Mouse (Mus musculus): Measurements from ENCODE around the gene Fam178b. TPM values are rescaled to one million over a fixed set of nuclear protein-coding genes. Genes with fewer than 3 reads are reported as not detected.

The Fam178b gene
- polyA plus RNA-seq, 1 experiment from 2014 or later: 0.28 TPM

DNA sequence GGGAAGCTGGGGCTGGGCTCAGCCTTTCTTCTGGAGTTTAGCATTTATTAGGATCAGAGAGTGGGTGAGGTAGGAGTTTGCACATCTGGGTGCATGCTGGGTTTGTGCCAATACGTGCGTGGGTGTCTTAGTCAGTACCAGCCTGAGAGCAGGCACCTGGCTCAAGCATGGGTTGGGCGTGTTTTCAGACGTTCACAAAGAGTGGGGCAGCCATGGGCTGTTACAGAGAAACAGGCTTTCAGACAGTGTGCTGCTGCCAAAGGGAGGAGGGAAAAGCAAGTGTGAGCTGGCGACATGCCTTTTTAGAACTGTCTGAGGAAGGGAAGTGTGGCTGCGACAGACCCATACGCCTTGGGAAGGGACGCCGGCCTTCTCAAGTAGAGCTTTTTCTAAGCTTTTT is 79.6 kb downstream of the Fam178b start:
- no peaks in the 10 kb centered on the region for H3K4me1 ChIP-seq (ENCODE audit: control insufficient read depth, insufficient read depth, low read depth, low read length)
- no peaks in the 10 kb centered on the region for H3K9me3 ChIP-seq (ENCODE audit: control insufficient read depth, low read length)
- ATAC-seq: peak; percentile 77
- no peaks in the 10 kb centered on the region for H3K27me3 ChIP-seq (replicated peaks; ENCODE audit: control insufficient read depth, insufficient read depth, low read length)
- H3K27ac ChIP-seq (ENCODE audit: low read depth, low read length): no peak overlapping the region
- no peaks in the 10 kb centered on the region for H3K36me3 ChIP-seq (ENCODE audit: control insufficient read depth, insufficient read depth, low read length)
- H3K4me2 ChIP-seq (ENCODE audit: low read length): no peak overlapping the region
- WGBS: 49% methylated on average over 9 of the region's 9 CpGs
- H3K4me3 ChIP-seq (ENCODE audit: low read length): no peak overlapping the region
- no peak overlapping the region for H3K9ac ChIP-seq (ENCODE audit: low read depth, low read length)

DNA sequence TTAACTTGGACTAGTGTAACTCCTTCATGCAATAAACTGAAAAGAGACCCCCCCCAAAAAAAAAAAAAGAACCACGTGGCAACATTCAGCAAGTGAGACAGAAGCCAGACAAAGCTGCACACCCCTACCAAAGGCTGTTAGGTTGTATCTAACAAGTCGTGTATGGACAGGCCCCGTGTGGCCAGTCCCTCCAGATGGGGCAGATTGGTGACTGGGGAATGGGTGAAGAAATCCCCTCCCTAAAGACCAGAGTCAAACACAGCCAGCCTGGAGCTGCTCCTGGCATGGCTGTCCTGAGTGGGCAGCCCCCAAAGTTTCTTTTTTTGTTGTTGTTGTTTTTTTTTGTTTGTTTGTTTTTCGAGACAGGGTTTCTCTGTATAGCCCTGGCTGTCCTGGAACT is 80.7 kb downstream of the Fam178b start:
- ATAC-seq: no peak
- no peak overlapping the region for H3K27ac ChIP-seq (ENCODE audit: low read depth, low read length)
- H3K36me3 ChIP-seq (ENCODE audit: control insufficient read depth, insufficient read depth, low read length): no peaks in the 10 kb centered on the region
- no peak overlapping the region for H3K4me2 ChIP-seq (ENCODE audit: low read length)
- no peak overlapping the region for H3K9ac ChIP-seq (ENCODE audit: low read depth, low read length)
- 75% methylated on average over 4 of the region's 4 CpGs for WGBS
- H3K9me3 ChIP-seq (ENCODE audit: control insufficient read depth, low read length): no peaks in the 10 kb centered on the region
- no peaks in the 10 kb centered on the region for H3K27me3 ChIP-seq (replicated peaks; ENCODE audit: control insufficient read depth, insufficient read depth, low read length)
- no peak overlapping the region for H3K4me3 ChIP-seq (ENCODE audit: low read length)
- H3K4me1 ChIP-seq (ENCODE audit: control insufficient read depth, insufficient read depth, low read depth, low read length): no peaks in the 10 kb centered on the region

DNA sequence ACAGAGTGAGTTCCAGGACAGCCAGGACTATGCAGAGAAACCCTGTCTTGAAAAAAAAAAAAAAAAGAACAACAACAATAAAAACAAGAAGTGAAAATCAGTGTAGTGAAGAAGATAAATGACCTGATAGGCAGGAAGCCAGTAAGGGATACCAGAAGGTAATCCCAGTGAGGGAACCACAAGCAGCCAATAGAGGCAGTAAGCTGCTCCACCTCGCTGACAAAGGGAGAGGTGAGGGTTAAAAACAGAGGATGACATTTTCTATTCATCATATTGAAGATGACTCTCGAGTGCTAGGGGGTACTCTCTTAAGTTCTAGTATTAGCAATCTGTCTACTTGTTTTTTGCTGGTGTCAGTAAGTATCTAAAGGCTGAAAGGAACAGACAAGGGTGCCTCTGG is 84.6 kb downstream of the Fam178b start:
- Histone ChIP-seq H3K27me3 (replicated peaks; ENCODE audit: control insufficient read depth, insufficient read depth, low read length) (no peaks in the 10 kb centered on the region), H3K4me2 (ENCODE audit: low read length) (no peak overlapping the region), H3K9ac (ENCODE audit: low read depth, low read length) (no peak overlapping the region), H3K36me3 (ENCODE audit: control insufficient read depth, insufficient read depth, low read length) (no peaks in the 10 kb centered on the region), H3K4me1 (ENCODE audit: control insufficient read depth, insufficient read depth, low read depth, low read length) (peaks cover 7% of the 10 kb centered on the region), H3K9me3 (ENCODE audit: control insufficient read depth, low read length) (no peaks in the 10 kb centered on the region), H3K4me3 (ENCODE audit: low read length) (no peak overlapping the region), H3K27ac (ENCODE audit: low read depth, low read length) (no peak overlapping the region)
- 72% methylated on average over 2 of the region's 2 CpGs for WGBS
- no peak for ATAC-seq

DNA sequence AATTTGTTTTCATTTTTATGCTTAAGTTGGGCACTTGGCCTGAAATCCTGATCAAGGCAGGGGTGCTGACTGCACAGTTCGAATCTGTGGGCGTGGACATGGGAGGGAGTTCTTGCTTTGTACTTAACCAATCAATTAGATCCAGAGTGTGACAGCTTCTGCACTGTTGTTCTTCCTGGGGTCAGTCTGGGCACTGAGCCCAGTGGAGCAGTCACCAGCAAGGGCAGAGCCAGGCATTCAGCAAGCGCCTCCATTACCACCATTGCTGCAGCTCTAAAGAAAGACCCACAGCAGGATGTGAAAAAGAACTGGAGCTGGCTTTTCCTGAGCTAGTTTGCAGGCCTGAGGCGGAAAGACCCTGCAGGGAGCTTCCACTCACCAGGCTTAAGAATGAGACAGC is 86.9 kb downstream of the Fam178b start:
- peaks cover 7% of the 10 kb centered on the region for H3K4me1 ChIP-seq (ENCODE audit: control insufficient read depth, insufficient read depth, low read depth, low read length)
- H3K4me3 ChIP-seq (ENCODE audit: low read length): no peak overlapping the region
- H3K36me3 ChIP-seq (ENCODE audit: control insufficient read depth, insufficient read depth, low read length): no peaks in the 10 kb centered on the region
- ATAC-seq: peak; percentile 92
- H3K27ac ChIP-seq (ENCODE audit: low read depth, low read length): peak overlapping the region; percentile 70
- no peaks in the 10 kb centered on the region for H3K9me3 ChIP-seq (ENCODE audit: control insufficient read depth, low read length)
- no peak overlapping the region for H3K9ac ChIP-seq (ENCODE audit: low read depth, low read length)
- H3K4me2 ChIP-seq (ENCODE audit: low read length): no peak overlapping the region
- H3K27me3 ChIP-seq (replicated peaks; ENCODE audit: control insufficient read depth, insufficient read depth, low read length): no peaks in the 10 kb centered on the region
- WGBS: 7% methylated on average over 4 of the region's 4 CpGs

DNA sequence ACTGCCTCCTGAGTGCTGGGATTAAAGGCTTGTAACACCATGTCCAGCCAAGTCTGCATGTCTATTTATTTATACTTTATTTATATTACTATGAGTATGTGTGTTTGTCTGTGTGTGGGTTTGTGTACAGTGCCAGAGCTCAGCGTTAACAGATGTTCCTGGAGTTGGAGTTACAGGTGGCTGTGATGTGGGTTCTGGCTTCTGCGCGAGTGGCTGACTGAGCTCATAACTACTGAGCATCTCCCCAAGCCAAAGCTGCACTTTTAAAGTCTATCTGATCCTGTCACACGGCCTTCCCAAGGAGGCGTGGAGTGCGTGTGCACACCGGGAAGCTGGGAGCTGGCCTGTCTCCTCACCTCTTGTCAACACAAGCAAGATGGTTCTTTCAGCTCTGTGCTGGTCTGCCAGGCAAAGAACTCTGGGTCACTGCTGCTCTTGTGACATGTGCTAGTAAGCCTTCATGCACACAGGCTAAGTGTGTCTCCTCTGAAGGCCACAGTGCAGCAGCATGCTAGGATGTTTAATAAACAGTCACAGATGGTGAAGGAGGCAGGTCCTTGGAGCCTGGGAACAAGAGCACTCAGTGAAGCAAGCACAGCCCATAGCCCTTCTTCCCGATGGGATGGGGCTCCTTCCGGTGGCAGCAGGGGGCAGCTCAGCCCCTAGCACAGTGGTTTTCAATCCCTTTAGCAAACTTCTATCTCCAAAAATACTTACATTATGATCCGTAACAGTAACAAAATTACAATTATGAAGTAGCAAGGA is 87.6 kb downstream of the Fam178b start:
- peaks cover 13% of the 10 kb centered on the region for H3K4me1 ChIP-seq (ENCODE audit: control insufficient read depth, insufficient read depth, low read depth, low read length)
- H3K27me3 ChIP-seq (replicated peaks; ENCODE audit: control insufficient read depth, insufficient read depth, low read length): no peaks in the 10 kb centered on the region
- 52% methylated on average over 10 of the region's 10 CpGs for WGBS
- no peaks in the 10 kb centered on the region for H3K36me3 ChIP-seq (ENCODE audit: control insufficient read depth, insufficient read depth, low read length)
- no peak overlapping the region for H3K4me2 ChIP-seq (ENCODE audit: low read length)
- H3K9ac ChIP-seq (ENCODE audit: low read depth, low read length): no peak overlapping the region
- H3K4me3 ChIP-seq (ENCODE audit: low read length): no peak overlapping the region
- no peaks in the 10 kb centered on the region for H3K9me3 ChIP-seq (ENCODE audit: control insufficient read depth, low read length)
- ATAC-seq: peak; percentile 62
- H3K27ac ChIP-seq (ENCODE audit: low read depth, low read length): peak overlapping the region; percentile 65

DNA sequence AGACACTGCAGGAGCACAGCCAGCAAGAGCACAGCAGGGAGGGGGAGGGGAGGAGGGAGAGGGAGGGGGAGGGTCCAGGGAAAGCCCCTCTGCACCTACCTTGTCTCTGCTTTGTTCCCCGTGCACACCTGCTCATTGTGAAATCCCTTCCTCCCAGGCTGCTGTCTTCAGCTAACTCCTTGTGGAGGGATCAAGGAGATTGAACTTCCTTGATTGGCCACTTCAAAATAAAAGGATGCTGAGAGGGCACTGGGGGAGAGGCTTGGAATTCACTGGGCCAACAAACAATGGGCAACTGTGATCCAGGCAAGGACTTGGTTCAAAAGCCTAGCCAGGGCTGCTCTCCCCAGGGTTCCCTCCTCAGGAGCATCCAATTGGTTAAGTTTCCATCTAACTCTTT is 89.9 kb downstream of the Fam178b start:
- H3K27ac ChIP-seq (ENCODE audit: low read depth, low read length): no peak overlapping the region
- no peaks in the 10 kb centered on the region for H3K36me3 ChIP-seq (ENCODE audit: control insufficient read depth, insufficient read depth, low read length)
- H3K4me1 ChIP-seq (ENCODE audit: control insufficient read depth, insufficient read depth, low read depth, low read length): peaks cover 35% of the 10 kb centered on the region
- no peak overlapping the region for H3K4me2 ChIP-seq (ENCODE audit: low read length)
- WGBS: 30% methylated on average over 1 of the region's 1 CpGs
- no peak overlapping the region for H3K4me3 ChIP-seq (ENCODE audit: low read length)
- no peaks in the 10 kb centered on the region for H3K27me3 ChIP-seq (replicated peaks; ENCODE audit: control insufficient read depth, insufficient read depth, low read length)
- no peak for ATAC-seq
- H3K9me3 ChIP-seq (ENCODE audit: control insufficient read depth, low read length): no peaks in the 10 kb centered on the region
- H3K9ac ChIP-seq (ENCODE audit: low read depth, low read length): no peak overlapping the region

DNA sequence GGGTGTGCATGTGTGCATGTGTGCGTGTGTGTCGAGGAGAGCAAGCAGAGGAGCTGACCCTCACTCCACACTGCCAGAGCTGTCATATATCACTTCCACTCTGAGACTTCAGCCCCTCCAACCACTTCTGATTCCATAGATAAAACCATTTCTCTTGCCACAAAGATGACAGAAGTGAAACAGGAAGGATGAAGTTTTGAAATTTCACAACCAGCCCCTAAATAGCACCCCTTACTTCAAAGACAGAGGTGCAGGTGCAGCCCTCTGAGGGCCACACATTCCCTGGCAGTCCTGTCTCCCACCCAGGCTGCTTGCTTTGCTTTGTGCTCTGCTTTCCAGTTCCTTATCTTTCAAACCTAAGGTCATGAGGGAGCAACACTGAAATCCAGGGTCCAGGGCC is 91.6 kb downstream of the Fam178b start:
- 84% methylated on average over 2 of the region's 2 CpGs for WGBS
- no peaks in the 10 kb centered on the region for H3K27me3 ChIP-seq (replicated peaks; ENCODE audit: control insufficient read depth, insufficient read depth, low read length)
- no peak for ATAC-seq

DNA sequence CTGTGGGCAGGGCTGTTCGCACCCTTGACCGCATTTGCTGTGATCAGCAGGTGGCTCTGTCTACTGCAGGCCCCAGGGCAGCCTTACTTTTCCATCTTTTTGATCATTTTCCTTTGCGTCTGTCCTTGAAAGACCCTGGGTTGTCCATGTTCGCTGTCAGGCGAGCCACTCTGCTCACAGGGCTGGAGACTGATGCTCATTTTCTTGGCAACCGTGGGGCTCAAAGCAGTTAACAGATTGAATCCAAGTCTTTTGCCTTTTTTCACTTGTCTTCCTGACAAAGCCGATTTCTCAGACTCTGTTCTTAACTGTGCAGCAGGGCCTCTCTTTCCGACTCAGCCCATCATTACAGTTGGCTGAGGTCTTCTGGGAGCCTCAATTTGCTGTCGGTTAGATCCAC is 92.3 kb downstream of the Fam178b start:
- H3K4me3 ChIP-seq (ENCODE audit: low read length): no peak overlapping the region
- H3K4me2 ChIP-seq (ENCODE audit: low read length): no peak overlapping the region
- ATAC-seq: no peak
- H3K36me3 ChIP-seq (ENCODE audit: control insufficient read depth, insufficient read depth, low read length): no peaks in the 10 kb centered on the region
- no peaks in the 10 kb centered on the region for H3K9me3 ChIP-seq (ENCODE audit: control insufficient read depth, low read length)
- H3K4me1 ChIP-seq (ENCODE audit: control insufficient read depth, insufficient read depth, low read depth, low read length): peaks cover 35% of the 10 kb centered on the region
- no peak overlapping the region for H3K9ac ChIP-seq (ENCODE audit: low read depth, low read length)
- no peak overlapping the region for H3K27ac ChIP-seq (ENCODE audit: low read depth, low read length)
- no peaks in the 10 kb centered on the region for H3K27me3 ChIP-seq (replicated peaks; ENCODE audit: control insufficient read depth, insufficient read depth, low read length)
- WGBS: 46% methylated on average over 9 of the region's 9 CpGs

More for the DNA sequence above, 91.6 kb downstream of the Fam178b start:
- Histone ChIP-seq H3K27ac (ENCODE audit: low read depth, low read length) (no peak overlapping the region), H3K9me3 (ENCODE audit: control insufficient read depth, low read length) (no peaks in the 10 kb centered on the region), H3K36me3 (ENCODE audit: control insufficient read depth, insufficient read depth, low read length) (no peaks in the 10 kb centered on the region), H3K9ac (ENCODE audit: low read depth, low read length) (no peak overlapping the region), H3K4me1 (ENCODE audit: control insufficient read depth, insufficient read depth, low read depth, low read length) (peaks cover 36% of the 10 kb centered on the region), H3K4me3 (ENCODE audit: low read length) (no peak overlapping the region), H3K4me2 (ENCODE audit: low read length) (no peak overlapping the region)

DNA sequence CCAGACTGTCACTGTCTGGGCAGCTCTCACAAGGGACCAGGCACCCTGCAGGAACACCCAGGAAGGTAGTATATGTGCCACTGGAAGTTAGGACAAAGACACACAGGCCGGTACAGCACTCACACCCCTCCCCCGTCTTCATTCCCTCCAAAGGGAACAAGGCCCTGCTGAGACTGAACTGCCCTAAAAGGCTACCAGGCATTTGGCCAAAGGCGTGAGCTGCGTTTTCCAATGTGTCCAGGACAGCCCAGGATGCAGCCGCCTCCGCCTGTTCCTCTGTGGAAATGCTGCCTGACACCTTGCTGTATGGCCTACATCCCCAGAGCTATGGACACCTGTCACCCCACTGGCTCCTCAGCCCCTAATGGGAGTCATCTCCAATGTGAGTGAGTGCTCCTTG is 93.5 kb downstream of the Fam178b start:
- Histone ChIP-seq H3K27me3 (replicated peaks; ENCODE audit: control insufficient read depth, insufficient read depth, low read length) (no peaks in the 10 kb centered on the region), H3K4me2 (ENCODE audit: low read length) (no peak overlapping the region), H3K4me1 (ENCODE audit: control insufficient read depth, insufficient read depth, low read depth, low read length) (peaks cover 28% of the 10 kb centered on the region), H3K36me3 (ENCODE audit: control insufficient read depth, insufficient read depth, low read length) (no peaks in the 10 kb centered on the region), H3K9ac (ENCODE audit: low read depth, low read length) (no peak overlapping the region), H3K4me3 (ENCODE audit: low read length) (no peak overlapping the region), H3K27ac (ENCODE audit: low read depth, low read length) (0 out of 2 replicates have a peak overlapping the region, but pooled peaks have one; percentile 17), H3K9me3 (ENCODE audit: control insufficient read depth, low read length) (no peaks in the 10 kb centered on the region)
- WGBS: 37% methylated on average over 6 of the region's 6 CpGs
- peak; percentile 56; the same call in 1 of the 2 replicates for ATAC-seq
